Mouse (Mus musculus) megakaryocyte, embryonic 14.5 days (primary cell): ENCODE results near the gene Dync1i1. TPM values are rescaled to one million over a fixed set of nuclear protein-coding genes. Genes with fewer than 3 reads are reported as not detected.

Source experiments
- H3K27me3 ChIP-seq: replicated peaks from 2 replicates; pipeline ENCODE3; 2012; ENCODE audit warnings: inconsistent platforms
- H3K36me3 ChIP-seq: replicated peaks from 2 replicates; pipeline ENCODE3; 2012; ENCODE audit warnings: low read length, inconsistent platforms, mixed read lengths
- H3K4me1 ChIP-seq: 2 replicates; pipeline ENCODE4 v1.6.1; 2012; ENCODE audit warnings: inconsistent platforms
- H3K4me3 ChIP-seq: replicated peaks from 2 replicates; pipeline ENCODE3; 2012; ENCODE audit warnings: moderate library complexity, mild to moderate bottlenecking, inconsistent platforms
- H3K9me3 ChIP-seq: 2 replicates; pipeline ENCODE4 v1.6.1; 2012; ENCODE audit warnings: inconsistent platforms
- FLI1 ChIP-seq: IDR thresholded peaks from 2 replicates; pipeline ENCODE4 v1.6.1; 2012; ENCODE audit warnings: low read length, inconsistent platforms, mixed read lengths
- GATA1 ChIP-seq: IDR thresholded peaks from 3 replicates; pipeline ENCODE4 v1.6.1; 2012; ENCODE audit warnings: mixed read lengths, low read length, inconsistent platforms, borderline replicate concordance
- polyA plus RNA-seq: library from polyadenylated mRNA; stranded (reverse); fragments of >175 nt; gene quantifications from 2 replicates; pipeline ENCODE4 v1.2.3, GENCODE M21; 2012; ENCODE audit warnings: low replicate concordance; ENCODE audit not compliant: insufficient read depth

Dync1i1 gene
- polyA plus RNA-seq, 1 experiment: 1.6 TPM

DNA sequence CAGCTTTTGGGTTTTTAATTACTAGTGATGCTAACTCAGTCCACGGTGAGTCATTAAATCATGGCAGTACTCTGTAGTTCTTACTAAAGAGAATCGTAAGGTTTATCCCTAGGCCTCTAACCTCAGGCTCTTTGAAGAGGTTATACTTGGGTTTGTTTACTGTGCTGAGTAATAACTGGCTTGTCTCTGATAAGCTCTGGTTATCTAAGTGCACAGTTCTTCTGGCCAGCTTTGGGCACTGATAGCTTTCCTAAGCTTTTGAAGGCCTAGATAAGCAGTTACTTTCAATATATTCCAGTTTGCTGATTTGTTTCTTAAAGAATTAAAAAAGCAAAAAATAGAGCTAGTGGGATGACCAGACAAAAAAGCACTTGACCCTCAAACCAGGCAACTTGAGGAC, 37.5 kb downstream of the Dync1i1 start:
- Histone ChIP-seq H3K27me3 (no peaks in the 10 kb centered on the region), H3K36me3 (no peaks in the 10 kb centered on the region), H3K4me1 (no peaks in the 10 kb centered on the region), H3K9me3 (no peaks in the 10 kb centered on the region), H3K4me3 (no peak overlapping the region)
- TF ChIP-seq GATA1 (no peak), FLI1 (no peak)

DNA sequence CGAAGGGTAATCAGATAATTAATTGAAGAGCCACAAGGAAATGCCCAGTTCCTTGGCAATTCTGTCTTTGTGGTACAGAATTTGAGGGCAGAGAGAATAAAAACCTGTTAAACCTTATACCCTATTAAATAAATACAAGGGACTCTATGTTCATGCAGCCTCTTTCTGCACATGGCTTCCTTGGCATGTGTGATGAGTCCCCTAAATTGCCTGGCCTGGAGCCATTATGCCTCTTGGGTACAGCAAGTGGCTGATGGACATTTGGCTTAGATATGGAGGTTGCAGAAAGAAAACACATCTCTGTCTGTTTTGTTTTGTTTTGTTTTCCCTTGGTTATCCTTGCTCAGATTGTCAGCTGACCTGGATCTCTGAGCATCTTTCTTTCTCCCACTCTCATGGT, 43.1 kb downstream of the Dync1i1 start:
- Histone ChIP-seq H3K4me3 (no peak overlapping the region), H3K4me1 (no peaks in the 10 kb centered on the region), H3K9me3 (no peaks in the 10 kb centered on the region), H3K36me3 (no peaks in the 10 kb centered on the region), H3K27me3 (no peaks in the 10 kb centered on the region)
- TF ChIP-seq GATA1 (no peak), FLI1 (no peak)

DNA sequence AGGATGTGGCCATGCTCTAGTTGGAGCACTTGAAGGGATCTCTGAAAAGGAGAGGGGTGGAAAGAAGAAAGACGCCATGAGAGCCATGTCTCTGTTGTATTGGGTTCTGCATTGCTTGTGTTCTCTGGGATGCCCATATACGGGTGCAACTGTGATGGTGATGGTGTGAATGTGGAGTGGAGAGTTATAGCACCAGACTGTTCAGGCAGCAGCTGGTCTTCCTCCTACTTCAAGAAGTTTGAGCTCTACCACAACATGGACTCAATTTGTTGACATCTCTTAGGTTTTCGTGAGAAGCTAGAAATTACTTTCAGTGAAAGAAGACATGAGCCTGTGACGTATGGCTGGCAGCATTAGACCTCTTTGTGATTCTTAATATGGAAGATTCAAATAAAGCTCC, 44.8 kb downstream of the Dync1i1 start:
- no peaks in the 10 kb centered on the region for H3K27me3 ChIP-seq
- no peaks in the 10 kb centered on the region for H3K36me3 ChIP-seq
- H3K4me1 ChIP-seq: no peaks in the 10 kb centered on the region

DNA sequence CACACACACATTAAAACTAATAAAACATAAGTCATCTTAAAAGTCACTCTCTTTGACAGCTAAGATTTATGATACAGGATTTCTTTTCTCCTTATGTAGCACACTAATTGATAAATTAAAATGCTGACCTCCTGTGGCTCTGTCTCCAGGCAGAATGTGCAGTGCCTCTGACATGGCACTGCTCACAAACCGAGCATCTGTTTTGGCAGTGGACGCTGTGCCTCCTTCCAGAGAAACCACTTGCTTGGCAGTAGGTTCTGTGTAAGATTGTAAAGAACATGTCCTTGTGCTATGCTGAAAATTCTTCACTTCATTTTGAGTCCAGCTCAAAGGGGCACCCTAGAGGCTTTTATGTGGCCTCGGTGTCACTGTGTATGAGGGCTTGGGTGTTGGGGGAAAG, 50.0 kb downstream of the Dync1i1 start:
- Histone ChIP-seq H3K36me3 (no peaks in the 10 kb centered on the region), H3K4me3 (no peak overlapping the region), H3K27me3 (no peaks in the 10 kb centered on the region), H3K4me1 (no peaks in the 10 kb centered on the region), H3K9me3 (no peaks in the 10 kb centered on the region)
- TF ChIP-seq FLI1 (no peak), GATA1 (no peak)

More for the DNA sequence above, 44.8 kb downstream of the Dync1i1 start:
- H3K9me3 ChIP-seq: no peaks in the 10 kb centered on the region
- H3K4me3 ChIP-seq: no peak overlapping the region
- TF ChIP-seq GATA1 (no peak), FLI1 (no peak)

DNA sequence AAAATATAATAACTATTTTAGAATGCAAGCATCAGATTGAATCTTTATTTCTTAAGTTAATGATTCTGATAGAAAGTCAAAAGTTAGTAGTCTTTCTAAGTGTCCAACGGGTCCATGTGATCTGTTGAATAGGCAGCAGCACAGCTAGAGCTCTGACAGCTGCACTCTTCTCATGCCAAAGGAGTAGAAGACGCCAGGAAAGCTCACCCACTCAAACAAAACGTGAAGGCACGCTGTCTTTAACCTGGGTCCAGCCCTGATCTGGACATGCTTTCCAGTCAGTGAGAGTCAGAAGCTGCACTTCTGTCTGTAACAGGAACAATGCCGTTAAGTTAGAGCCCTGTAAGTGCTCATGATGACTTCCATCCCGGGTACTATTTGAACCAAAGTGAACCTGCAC, 56.3 kb downstream of the Dync1i1 start:
- no peak overlapping the region for H3K4me3 ChIP-seq
- H3K4me1 ChIP-seq: no peaks in the 10 kb centered on the region
- H3K36me3 ChIP-seq: no peaks in the 10 kb centered on the region
- peaks cover 5% of the 10 kb centered on the region; the same call in 1 of the 2 replicates for H3K9me3 ChIP-seq
- no peak for TF ChIP-seq FLI1
- TF ChIP-seq GATA1: no peak
- no peaks in the 10 kb centered on the region for H3K27me3 ChIP-seq

DNA sequence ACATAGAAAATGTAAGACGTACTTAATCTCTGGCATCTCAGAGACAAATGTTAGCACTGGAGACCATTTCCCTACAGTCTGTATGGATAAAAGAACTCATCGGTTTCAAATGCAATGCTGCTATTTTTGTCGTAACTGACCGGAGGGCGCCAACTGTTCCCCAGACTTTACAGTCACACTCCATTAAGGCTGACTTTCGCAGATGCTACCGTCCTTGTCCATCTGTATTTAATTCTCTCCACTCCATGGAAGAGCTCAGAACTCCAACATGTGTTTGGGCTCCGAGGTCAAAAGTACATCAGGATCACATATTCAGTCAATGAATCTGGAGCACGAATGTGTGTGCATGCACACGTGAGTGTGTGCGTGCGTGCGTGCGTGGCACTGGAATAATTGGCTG, 58.4 kb downstream of the Dync1i1 start:
- TF ChIP-seq GATA1: no peak
- no peak for TF ChIP-seq FLI1

DNA sequence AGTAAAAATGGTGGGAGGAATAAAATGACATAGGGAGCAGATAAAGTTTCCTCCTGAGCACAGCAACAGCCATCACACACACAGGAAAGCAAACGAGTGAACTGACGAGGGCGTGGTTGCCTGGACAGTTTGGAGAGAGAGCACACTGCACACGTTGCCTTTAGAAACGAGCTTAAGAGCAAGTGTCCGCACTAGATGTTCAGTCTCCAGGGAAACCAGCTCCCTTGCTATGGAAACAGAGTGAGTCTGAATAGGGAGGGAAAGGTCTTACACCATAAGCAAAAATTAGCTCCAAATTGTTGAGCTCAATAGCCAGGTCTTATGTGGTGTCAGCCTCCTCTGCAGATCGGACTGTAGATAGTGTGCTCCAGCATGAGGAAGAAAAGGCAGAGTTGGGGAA, 65.2 kb downstream of the Dync1i1 start:
- TF ChIP-seq GATA1: no peak
- TF ChIP-seq FLI1: no peak
- no peaks in the 10 kb centered on the region for H3K36me3 ChIP-seq
- 0 out of 2 replicates have a peak, but pooled peaks cover 2% of the 10 kb centered on the region for H3K9me3 ChIP-seq
- H3K4me3 ChIP-seq: no peak overlapping the region
- H3K4me1 ChIP-seq: no peaks in the 10 kb centered on the region
- no peaks in the 10 kb centered on the region for H3K27me3 ChIP-seq

More for the DNA sequence above, 58.4 kb downstream of the Dync1i1 start:
- no peaks in the 10 kb centered on the region for H3K27me3 ChIP-seq
- H3K4me3 ChIP-seq: no peak overlapping the region
- no peaks in the 10 kb centered on the region for H3K4me1 ChIP-seq
- H3K36me3 ChIP-seq: no peaks in the 10 kb centered on the region
- H3K9me3 ChIP-seq: peaks cover 5% of the 10 kb centered on the region; the same call in 1 of the 2 replicates

DNA sequence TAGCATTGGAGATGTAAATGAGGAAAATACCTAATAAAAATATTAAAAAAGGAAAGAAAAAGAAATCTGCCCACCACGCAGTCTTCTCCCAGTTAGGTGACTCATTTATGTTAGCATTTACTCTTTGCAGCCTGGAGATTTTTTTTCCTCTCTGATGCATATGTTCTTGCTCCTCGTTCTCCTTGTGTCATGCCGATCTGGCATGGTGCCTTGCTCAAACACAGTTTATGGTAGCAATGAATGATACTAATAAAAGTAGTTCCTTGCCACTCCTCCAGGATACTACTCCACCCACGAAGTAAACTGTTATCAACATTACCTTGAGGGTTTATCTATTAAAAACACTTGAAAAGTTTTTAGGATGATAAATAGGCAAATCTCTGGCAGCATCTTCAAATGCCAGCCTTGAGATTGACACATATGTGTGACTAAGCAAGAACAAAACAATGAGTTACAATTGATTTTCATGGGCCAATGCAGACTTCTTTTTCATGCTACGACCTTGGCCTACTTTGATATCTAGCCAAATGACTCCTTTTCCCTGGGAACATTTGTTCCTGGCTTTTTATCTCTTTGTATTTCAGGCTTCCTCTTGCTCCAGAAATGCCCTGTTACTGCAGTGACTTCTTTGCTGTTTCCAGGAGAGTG, 68.8 kb downstream of the Dync1i1 start:
- H3K4me1 ChIP-seq: no peaks in the 10 kb centered on the region
- no peak overlapping the region for H3K4me3 ChIP-seq
- H3K9me3 ChIP-seq: 0 out of 2 replicates have a peak, but pooled peaks cover 2% of the 10 kb centered on the region
- no peak for TF ChIP-seq FLI1
- no peak for TF ChIP-seq GATA1
- no peaks in the 10 kb centered on the region for H3K27me3 ChIP-seq
- no peaks in the 10 kb centered on the region for H3K36me3 ChIP-seq

DNA sequence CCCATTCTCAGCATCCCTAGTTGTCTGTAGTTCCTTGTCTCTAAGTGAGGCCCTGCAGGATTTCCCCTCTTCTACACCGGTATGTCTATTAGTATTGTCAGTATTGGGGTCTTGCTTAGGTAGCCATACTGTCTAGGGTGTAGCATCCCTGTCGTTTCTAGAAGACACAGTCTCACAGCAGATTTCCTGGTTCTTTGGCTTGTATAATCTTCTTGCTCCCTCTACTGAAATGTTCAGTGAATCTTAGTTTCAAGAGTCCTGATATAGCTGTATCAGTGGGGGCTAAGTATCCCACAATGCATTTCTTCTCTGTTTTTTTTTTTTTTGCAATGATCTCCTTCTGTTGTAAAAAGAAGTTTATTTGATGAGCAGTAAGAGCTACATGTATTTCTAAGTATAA, 69.9 kb downstream of the Dync1i1 start:
- H3K36me3 ChIP-seq: no peaks in the 10 kb centered on the region
- no peak overlapping the region for H3K4me3 ChIP-seq
- TF ChIP-seq GATA1 (no peak), FLI1 (no peak)
- no peaks in the 10 kb centered on the region for H3K27me3 ChIP-seq
- H3K9me3 ChIP-seq: 0 out of 2 replicates have a peak, but pooled peaks cover 2% of the 10 kb centered on the region
- H3K4me1 ChIP-seq: no peaks in the 10 kb centered on the region

DNA sequence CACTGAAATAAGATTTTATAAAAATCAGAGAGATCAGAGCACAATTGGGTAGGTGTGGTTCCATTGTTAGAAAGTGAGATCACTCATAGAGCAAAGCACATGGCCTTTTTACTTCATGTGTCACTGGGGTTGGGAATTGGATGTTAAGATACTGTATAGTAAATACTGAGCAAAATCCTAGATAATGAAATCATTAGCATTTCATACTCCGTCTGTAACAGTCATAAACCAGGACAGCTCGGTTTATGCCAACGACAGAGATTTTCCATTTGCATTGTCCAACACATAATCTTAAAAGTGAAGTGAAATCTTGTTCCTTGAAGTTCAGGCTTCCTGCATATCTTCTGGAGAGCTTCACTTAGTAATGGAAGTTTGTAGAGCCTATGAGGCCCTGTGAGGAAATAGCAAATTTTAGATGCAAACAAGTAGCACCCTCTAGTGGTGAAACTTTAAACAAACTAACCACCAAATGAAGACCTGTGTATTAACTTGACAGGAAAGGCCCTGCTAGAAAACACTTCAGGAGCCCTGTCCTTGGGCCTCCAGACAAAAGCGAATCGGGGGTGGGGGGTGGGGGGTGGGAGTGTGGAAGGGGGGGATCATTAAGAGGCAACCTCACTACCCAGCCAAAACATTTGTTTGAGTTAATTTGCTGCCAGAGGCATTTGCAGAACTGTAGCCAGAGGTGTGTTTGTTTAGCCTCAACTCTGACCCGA, 76.8 kb downstream of the Dync1i1 start:
- no peaks in the 10 kb centered on the region for H3K27me3 ChIP-seq
- H3K9me3 ChIP-seq: no peaks in the 10 kb centered on the region
- TF ChIP-seq GATA1: no peak
- TF ChIP-seq FLI1: no peak
- H3K4me3 ChIP-seq: no peak overlapping the region
- H3K36me3 ChIP-seq: no peaks in the 10 kb centered on the region
- H3K4me1 ChIP-seq: 0 out of 2 replicates have a peak, but pooled peaks cover 4% of the 10 kb centered on the region
